Mouse (Mus musculus) kidney, adult 2 months (tissue): ENCODE measurements around the gene Gatb.

Experiments used
- CTCF ChIP-seq: fragments of 200-500 bp; conservative IDR thresholded peaks from 2 replicates; pipeline ENCODE4 v1.5.1; 2011; ENCODE audit warnings: low read depth, mild to moderate bottlenecking, control low read depth, low read length, moderate library complexity, mixed read lengths; ENCODE audit not compliant: insufficient read depth, insufficient read length
- POLR2A ChIP-seq: fragments of 200-500 bp; IDR thresholded peaks from one replicate; pipeline ENCODE4 v1.6.1; 2011; ENCODE audit warnings: low read depth, low read length, control low read depth

DNA sequence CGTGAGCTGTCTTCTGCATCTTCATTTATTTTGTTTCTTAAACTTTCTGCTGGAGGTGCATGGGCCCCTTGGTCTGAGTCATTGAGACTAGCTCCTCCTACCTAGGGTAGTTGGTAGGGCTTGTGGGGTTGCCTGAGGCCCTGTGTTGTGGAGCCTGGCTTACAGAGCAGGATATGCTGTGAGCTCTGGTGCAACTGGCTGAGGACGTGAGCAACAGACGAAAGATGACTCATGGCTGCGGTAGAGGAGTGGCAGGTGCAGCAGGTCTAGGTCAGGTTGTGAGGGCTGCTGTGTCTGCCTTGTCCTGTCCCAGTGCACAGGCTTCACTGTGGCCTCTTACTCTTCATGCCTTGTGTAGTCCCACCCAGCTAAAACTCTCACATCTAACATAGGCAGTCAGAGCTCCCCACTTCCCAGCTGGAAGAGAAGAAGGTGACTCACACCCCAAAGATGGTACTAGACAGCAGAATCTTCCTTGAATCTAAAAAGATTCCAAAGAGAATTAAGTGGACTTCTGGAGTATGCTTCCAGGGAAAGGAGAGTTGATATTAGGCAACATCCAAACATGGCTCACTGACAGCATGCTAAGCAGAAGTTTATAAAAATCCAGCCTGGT, 56.1 kb downstream of the Gatb start:
- TF ChIP-seq CTCF, result no peak
- no peak for TF ChIP-seq POLR2A
